Mouse (Mus musculus) midbrain, embryonic 12.5 days (tissue): Measurements from ENCODE around the gene Pik3r1. TPM values are rescaled to one million over a fixed set of nuclear protein-coding genes. Genes with fewer than 3 reads are reported as not detected.
A peak's percentile ranks its signal among the peaks of the same experiment; 100 is the strongest.

Experiments
- ATAC-seq: fragments of 200-750 bp; cut with Nextera tagmentation; 2 replicates; pipeline ENCODE4 v1.8.0; 2017; ENCODE audit warnings: low read depth, moderate TSS enrichment, moderate library complexity; ENCODE audit not compliant: low FRiP score
- H3K27ac ChIP-seq: fragments of 300-500 bp; sonication (generic); replicated peaks from 2 replicates; pipeline ENCODE4 v1.5.1; 2016; ENCODE audit warnings: mild to moderate bottlenecking
- H3K27me3 ChIP-seq: fragments of 300-500 bp; sonication (generic); 2 replicates; pipeline ENCODE4 v1.6.1; 2016; ENCODE audit warnings: mild to moderate bottlenecking
- H3K36me3 ChIP-seq: fragments of 300-500 bp; sonication (generic); 2 replicates; pipeline ENCODE4 v1.6.1; 2016
- H3K4me1 ChIP-seq: fragments of 300-500 bp; sonication (generic); 2 replicates; pipeline ENCODE4 v1.6.1; 2016
- H3K4me2 ChIP-seq: fragments of 300-500 bp; sonication (generic); replicated peaks from 2 replicates; pipeline ENCODE4 v1.6.1; 2016; ENCODE audit warnings: mild to moderate bottlenecking, moderate library complexity
- H3K4me3 ChIP-seq: fragments of 300-500 bp; sonication (generic); 2 replicates; pipeline ENCODE4 v1.5.1; 2016; ENCODE audit warnings: mild to moderate bottlenecking
- H3K9ac ChIP-seq: fragments of 300-500 bp; sonication (generic); replicated peaks from 2 replicates; pipeline ENCODE4 v1.6.1; 2016; ENCODE audit warnings: mild to moderate bottlenecking, moderate library complexity
- H3K9me3 ChIP-seq: fragments of 300-500 bp; sonication (generic); 2 replicates; pipeline ENCODE4 v1.6.1; 2016; ENCODE audit warnings: mild to moderate bottlenecking
- WGBS: fragments of 180-500 bp; shearing (Covaris S2); methylation state at CpG from one replicate; pipeline ENCODE4 v1.1.7; 2016; 5-methylcytosine and 5-hydroxymethylcytosine counted together
- polyA plus RNA-seq: library from polyadenylated mRNA; unstranded; fragments of >200 nt; fragmentation: Nextera tagmentation; extraction: Ambion mirVana; gene quantifications from 2 replicates; pipeline ENCODE4 v1.2.1, GENCODE M21; 2016

Gene Pik3r1
- polyA plus RNA-seq, 1 experiment from 2014 or later: 22.8 TPM

DNA sequence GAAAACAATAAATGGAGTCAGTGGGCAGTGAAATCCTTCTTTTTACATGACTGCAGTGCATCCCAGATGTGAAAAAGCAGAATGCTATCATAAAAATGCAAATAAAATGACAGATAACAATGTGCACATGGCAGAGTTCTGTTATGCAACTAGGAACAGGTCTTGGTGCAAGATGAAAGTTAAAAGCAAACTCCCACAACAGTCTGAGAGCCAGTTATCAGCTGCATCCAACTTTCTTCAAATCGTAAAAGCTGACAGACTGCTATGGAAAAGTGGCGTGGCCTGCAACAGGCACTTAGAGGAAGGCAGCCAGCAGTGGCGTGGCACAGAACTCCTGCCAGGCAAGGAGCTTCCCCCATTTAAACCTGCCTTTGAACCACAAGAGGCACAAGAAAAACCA is 2.0 kb downstream of the Pik3r1 start:
- no peak for ATAC-seq
- Histone ChIP-seq H3K4me3 (peak overlapping the region; percentile 69), H3K9ac (0 out of 2 replicates have a peak overlapping the region, but pooled peaks have one; percentile 84), H3K27ac (no peak overlapping the region), H3K9me3 (no peaks in the 10 kb centered on the region), H3K4me1 (peaks cover 26% of the 10 kb centered on the region), H3K4me2 (peak overlapping the region; percentile 68), H3K36me3 (no peaks in the 10 kb centered on the region), H3K27me3 (peaks cover 6% of the 10 kb centered on the region; the same call in 1 of the 2 replicates)
- WGBS: 46% methylated on average over 3 of the region's 3 CpGs

DNA sequence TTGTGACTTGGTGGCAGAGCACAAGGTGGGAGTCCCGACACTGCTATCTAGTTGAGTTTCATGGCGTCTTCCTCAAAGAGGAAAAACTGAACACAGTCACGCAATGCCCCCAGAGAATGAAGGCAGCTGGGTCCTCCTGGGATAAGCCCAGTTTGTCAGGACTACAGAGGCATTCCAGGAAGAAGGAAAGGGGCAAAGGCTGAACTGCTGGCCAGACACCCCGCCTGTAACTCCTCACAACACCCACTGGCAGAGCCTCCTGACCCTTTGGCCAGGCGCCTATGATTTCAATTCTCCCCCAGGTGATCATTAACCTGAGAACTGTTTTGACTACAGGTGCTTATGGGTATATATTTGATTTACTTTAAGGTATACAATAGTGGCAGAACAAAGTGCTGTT is 3.9 kb downstream of the Pik3r1 start:
- Histone ChIP-seq H3K4me3 (no peak overlapping the region), H3K36me3 (no peaks in the 10 kb centered on the region), H3K4me1 (peaks cover 41% of the 10 kb centered on the region), H3K9me3 (no peaks in the 10 kb centered on the region), H3K27ac (no peak overlapping the region), H3K9ac (no peak overlapping the region), H3K4me2 (no peak overlapping the region), H3K27me3 (peaks cover 6% of the 10 kb centered on the region; the same call in 1 of the 2 replicates)
- ATAC-seq: no peak
- WGBS: 68% methylated on average over 5 of the region's 5 CpGs

DNA sequence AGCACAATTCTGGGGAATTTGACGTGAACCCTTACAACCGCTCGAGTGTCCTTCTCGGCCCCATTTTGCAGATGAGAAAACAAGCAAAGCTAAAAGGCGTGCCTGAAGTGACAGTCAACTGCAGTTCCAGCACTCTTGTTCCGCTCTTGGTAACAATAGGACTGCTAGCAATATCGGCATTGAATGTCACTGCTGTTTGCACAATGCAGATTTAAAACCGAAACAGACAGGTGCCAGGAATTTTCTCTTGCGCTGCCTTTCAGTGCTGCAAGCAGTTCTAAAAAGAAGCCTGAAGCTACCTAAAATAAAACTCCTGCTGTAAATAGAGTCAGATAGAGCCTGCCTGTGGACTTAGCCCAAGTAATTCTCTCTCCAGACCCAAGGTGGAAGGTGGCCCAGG is 4.3 kb downstream of the Pik3r1 start:
- Histone ChIP-seq H3K27ac (no peak overlapping the region), H3K9me3 (no peaks in the 10 kb centered on the region), H3K4me1 (peaks cover 44% of the 10 kb centered on the region), H3K36me3 (no peaks in the 10 kb centered on the region), H3K9ac (no peak overlapping the region), H3K4me3 (no peak overlapping the region), H3K27me3 (peaks cover 6% of the 10 kb centered on the region; the same call in 1 of the 2 replicates), H3K4me2 (no peak overlapping the region)
- 76% methylated on average over 9 of the region's 9 CpGs for WGBS
- no peak for ATAC-seq

DNA sequence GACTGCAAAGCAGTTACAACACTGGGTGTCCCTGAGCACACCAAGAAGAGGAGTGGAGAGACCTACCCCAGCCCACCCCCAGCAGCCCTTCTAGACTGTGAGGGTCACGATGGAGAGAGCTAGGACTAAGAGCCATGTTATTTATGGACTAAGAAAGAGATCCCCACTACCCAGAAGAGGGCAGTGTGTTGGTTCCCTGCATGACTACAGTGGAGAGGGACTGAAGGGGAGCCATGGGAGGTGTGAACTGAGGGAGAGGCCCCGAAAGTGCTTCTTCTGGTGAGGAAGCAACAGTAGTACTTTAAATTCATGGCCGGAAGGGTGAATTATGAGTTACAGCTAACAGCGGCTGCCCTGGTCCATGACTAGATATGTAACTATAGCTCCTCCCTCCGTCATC is 4.9 kb downstream of the Pik3r1 start:
- Histone ChIP-seq H3K27me3 (peaks cover 6% of the 10 kb centered on the region; the same call in 1 of the 2 replicates), H3K36me3 (no peaks in the 10 kb centered on the region), H3K9me3 (no peaks in the 10 kb centered on the region), H3K9ac (no peak overlapping the region), H3K4me2 (no peak overlapping the region), H3K4me1 (peaks cover 47% of the 10 kb centered on the region), H3K4me3 (no peak overlapping the region), H3K27ac (no peak overlapping the region)
- ATAC-seq: no peak
- WGBS: 86% methylated on average over 5 of the region's 5 CpGs

DNA sequence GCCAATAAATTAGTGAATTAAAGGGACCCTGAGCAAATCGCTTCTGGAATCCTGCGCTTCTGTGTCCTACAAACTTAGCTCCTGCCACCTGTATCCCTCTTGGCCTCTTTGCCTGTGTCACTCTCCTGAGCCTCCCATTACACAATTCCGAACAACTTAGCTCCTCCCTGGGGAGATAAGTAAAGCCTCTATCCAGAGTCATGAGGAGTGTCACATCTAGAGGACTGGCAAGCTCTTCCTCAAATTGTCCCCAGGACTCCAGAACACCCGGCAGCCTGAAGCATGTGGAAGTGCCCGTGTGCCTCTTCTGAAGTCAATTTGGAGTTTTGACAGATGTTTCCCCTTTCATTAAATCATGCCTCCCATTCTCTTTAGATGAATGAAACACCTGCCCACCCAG is 6.4 kb downstream of the Pik3r1 start:
- no peak for ATAC-seq
- peaks cover 50% of the 10 kb centered on the region for H3K4me1 ChIP-seq

DNA sequence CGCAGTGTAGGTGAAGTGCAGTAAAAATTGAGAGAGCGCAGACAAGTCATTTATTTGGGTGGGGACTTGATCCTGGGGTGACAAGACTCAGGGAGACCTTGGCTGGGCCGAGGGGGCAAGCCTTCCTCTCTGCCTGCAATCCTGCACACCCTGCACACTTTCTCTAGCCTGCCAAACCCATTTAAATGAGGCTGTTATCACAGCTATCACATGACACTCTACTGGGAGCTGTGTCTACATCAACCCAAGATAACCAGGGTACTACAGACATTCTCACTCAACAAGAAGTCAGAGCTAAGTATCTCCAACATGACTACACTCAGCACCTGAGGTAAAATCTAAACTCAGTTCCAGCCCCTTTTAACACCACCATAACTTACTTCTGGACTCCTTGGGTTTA is 7.1 kb downstream of the Pik3r1 start:
- ATAC-seq: no peak
- H3K27ac ChIP-seq: no peak overlapping the region
- no peaks in the 10 kb centered on the region for H3K9me3 ChIP-seq
- H3K36me3 ChIP-seq: peaks cover 12% of the 10 kb centered on the region
- H3K4me1 ChIP-seq: peaks cover 44% of the 10 kb centered on the region
- no peak overlapping the region for H3K9ac ChIP-seq
- H3K27me3 ChIP-seq: peaks cover 6% of the 10 kb centered on the region; the same call in 1 of the 2 replicates
- no peak overlapping the region for H3K4me2 ChIP-seq
- 82% methylated on average over 3 of the region's 3 CpGs for WGBS
- no peak overlapping the region for H3K4me3 ChIP-seq

More for the DNA sequence above, 6.4 kb downstream of the Pik3r1 start:
- Histone ChIP-seq H3K4me3 (no peak overlapping the region), H3K27ac (no peak overlapping the region), H3K9ac (no peak overlapping the region), H3K27me3 (peaks cover 6% of the 10 kb centered on the region; the same call in 1 of the 2 replicates), H3K4me2 (no peak overlapping the region), H3K9me3 (no peaks in the 10 kb centered on the region), H3K36me3 (peaks cover 11% of the 10 kb centered on the region)
- 68% methylated on average over 5 of the region's 5 CpGs for WGBS

DNA sequence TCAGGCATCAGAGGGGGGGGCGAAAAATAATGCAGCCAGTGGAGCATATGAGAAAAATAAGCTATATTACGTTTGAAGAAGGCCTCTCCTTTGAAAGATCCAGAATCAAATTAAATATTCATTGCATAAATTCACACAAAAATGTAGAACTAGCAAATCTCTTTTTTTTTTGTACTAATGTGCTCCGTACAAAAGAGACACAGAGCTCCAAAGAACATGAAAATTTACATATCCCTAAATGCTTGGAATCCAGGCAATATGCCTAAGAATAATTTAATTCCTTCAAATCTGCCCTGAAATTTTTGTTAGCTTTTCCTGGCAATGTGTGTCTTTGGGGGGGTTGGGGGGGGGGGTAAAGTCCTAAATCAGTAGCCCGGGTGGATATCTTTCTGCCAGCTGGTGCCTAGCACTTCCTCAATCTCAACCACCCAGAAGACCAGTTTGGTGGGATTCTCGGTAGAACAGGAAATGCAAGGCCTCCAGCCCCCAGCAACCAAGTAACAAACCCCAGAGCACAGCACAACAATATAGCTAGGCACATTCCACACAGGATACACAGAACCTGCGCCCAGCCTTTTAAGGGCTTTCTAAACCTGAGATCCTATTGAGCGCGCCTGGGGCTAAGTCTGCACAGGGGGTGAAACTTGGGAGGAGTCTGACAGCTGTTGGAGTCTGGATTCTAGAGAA is 7.9 kb downstream of the Pik3r1 start:
- Histone ChIP-seq H3K27ac (no peak overlapping the region), H3K4me2 (0 out of 2 replicates have a peak overlapping the region, but pooled peaks have one; percentile 19), H3K4me3 (no peak overlapping the region), H3K27me3 (peaks cover 6% of the 10 kb centered on the region; the same call in 1 of the 2 replicates), H3K4me1 (peaks cover 40% of the 10 kb centered on the region), H3K9me3 (no peaks in the 10 kb centered on the region), H3K36me3 (peaks cover 16% of the 10 kb centered on the region), H3K9ac (no peak overlapping the region)
- 31% methylated on average over 8 of the region's 8 CpGs for WGBS
- ATAC-seq: peak; percentile 32; the same call in 1 of the 2 replicates

DNA sequence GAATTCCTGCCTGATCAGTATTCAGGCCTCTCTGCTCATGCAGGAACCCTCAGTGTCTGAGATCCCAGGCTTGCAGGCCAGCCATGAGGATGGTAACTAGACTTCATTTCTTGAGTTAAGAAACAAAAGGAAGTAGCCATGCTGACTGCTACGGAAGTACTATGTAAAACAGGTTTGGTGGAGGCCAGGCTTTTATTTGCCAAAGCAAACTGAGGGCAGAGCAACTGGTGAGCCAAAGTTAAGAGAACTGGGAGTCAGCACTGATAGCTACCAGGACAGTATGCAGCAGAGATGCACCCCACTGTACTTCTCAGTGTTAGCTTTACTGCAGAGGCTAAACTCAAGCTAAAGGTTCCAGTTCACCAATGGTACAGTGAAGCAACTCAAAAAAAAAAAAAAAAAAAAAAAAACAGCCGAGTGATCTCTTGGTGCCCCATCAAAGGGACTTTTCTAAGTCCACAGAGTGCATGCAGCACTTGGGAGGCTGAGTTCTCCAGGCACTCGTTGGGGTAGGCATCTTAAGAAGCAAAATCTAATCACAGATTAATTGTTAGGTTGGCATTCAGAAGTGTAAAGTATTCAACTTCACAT is 8.6 kb downstream of the Pik3r1 start:
- peaks cover 6% of the 10 kb centered on the region; the same call in 1 of the 2 replicates for H3K27me3 ChIP-seq
- no peak overlapping the region for H3K9ac ChIP-seq
- ATAC-seq: no peak
- WGBS: 18% methylated on average over 3 of the region's 3 CpGs
- H3K27ac ChIP-seq: no peak overlapping the region; the same call in 1 of the 2 replicates
- peaks cover 40% of the 10 kb centered on the region for H3K4me1 ChIP-seq
- H3K9me3 ChIP-seq: no peaks in the 10 kb centered on the region
- H3K4me2 ChIP-seq: 0 out of 2 replicates have a peak overlapping the region, but pooled peaks have one; percentile 19
- H3K4me3 ChIP-seq: no peak overlapping the region
- peaks cover 16% of the 10 kb centered on the region for H3K36me3 ChIP-seq

DNA sequence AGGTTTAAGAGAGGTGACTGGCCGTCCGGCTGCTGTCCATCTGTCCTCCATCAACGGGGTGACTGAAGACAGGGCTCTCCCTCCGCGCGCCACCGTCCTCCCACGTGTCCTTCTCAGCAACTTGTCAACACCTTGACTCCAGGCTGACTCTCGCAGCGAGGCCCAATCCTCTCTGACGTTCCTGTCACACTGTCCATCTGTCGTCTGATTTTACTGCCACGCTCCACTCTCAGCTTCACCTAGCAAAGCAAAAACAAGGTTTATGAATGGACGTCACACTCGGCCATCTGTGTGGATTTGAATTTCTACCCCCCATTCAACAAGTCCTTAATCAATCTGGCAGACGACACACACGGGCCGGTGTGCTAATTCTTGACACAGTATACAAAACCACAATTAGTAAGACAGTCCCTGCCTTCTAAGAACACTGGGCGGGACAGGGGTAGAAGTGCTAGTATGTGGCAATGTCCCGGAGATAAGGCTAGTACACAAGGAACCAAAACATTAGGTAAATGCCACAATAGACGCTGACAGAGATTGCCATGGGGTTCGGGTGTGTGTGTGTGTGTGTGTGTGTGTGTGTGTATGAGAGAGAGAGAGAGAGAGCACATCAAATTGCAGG is 10.1 kb downstream of the Pik3r1 start:
- 79% methylated on average over 22 of the region's 22 CpGs for WGBS
- Histone ChIP-seq H3K27me3 (peaks cover 6% of the 10 kb centered on the region; the same call in 1 of the 2 replicates), H3K4me2 (no peak overlapping the region), H3K9me3 (no peaks in the 10 kb centered on the region), H3K4me1 (peaks cover 36% of the 10 kb centered on the region), H3K9ac (no peak overlapping the region), H3K36me3 (peaks cover 16% of the 10 kb centered on the region), H3K27ac (no peak overlapping the region), H3K4me3 (no peak overlapping the region)
- no peak for ATAC-seq

DNA sequence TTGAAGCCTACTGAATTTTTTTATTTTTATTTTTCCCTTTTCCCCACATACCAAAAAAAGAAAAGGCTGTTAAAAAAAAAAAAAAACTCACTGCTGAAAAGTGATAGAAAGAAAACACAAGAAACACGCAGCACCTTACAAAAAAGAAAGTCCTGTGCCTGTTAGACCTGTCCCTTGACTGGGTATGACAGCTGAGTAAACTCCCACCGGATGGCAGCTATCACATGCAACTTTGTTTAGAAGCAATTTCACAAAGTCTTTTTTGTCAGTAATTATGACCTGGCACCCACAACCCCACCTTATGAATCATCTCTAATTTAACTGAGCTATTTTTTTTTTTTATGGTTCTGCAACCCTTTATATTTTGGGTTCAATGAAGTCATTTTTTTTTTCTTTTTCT is 12.8 kb downstream of the Pik3r1 start:
- Histone ChIP-seq H3K4me2 (no peak overlapping the region), H3K9ac (no peak overlapping the region), H3K9me3 (no peaks in the 10 kb centered on the region), H3K4me1 (peaks cover 25% of the 10 kb centered on the region), H3K27ac (no peak overlapping the region), H3K27me3 (no peaks in the 10 kb centered on the region), H3K36me3 (peaks cover 16% of the 10 kb centered on the region), H3K4me3 (no peak overlapping the region)
- no peak for ATAC-seq
- WGBS: 81% methylated on average over 2 of the region's 2 CpGs

DNA sequence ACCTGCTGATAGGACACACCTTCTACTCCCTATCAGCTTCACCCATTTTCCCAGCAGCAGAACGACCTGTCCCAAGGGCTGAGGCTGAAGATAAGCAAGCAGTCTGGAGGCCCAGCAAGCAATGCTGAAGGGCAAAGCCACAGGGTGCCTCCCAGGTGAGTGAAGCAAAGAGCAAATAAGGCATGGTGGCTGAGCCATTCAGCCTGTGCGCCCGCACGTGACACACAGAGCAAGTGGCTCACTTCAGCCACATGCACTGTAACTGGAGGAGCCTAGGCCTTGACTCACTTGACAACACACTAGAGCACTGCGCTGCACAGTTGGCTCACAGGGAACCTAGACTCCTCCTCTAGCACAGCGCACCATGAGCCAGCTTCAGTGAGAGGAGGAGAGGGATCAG is 14.4 kb downstream of the Pik3r1 start:
- peaks cover 12% of the 10 kb centered on the region for H3K4me1 ChIP-seq
- no peaks in the 10 kb centered on the region for H3K9me3 ChIP-seq
- peaks cover 16% of the 10 kb centered on the region for H3K36me3 ChIP-seq
- H3K27me3 ChIP-seq: no peaks in the 10 kb centered on the region
- H3K27ac ChIP-seq: no peak overlapping the region
- H3K4me3 ChIP-seq: no peak overlapping the region
- 88% methylated on average over 6 of the region's 6 CpGs for whole genome bisulfite sequencing
- H3K4me2 ChIP-seq: no peak overlapping the region
- no peak for ATAC-seq
- H3K9ac ChIP-seq: no peak overlapping the region

DNA sequence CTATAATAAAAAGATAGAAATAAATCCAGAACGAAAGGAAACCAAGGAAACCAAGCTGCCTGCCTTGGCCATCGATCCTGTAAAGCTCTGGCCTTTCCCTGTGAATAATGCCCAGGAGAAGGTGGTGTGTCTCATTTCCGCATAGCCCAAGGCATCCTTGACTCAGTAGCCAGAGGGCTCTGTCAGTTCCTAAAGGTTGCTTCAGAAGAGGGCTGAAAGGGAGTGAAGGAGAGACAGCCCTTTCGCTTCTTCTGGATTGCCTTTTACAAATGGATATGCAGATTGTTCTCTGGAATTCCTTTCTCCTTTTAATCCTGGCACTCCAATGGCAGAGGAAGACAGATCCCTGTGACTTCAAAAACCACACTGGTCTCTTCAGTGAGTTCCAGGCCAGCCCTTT is 16.2 kb downstream of the Pik3r1 start:
- Histone ChIP-seq H3K4me3 (no peak overlapping the region), H3K9ac (no peak overlapping the region), H3K36me3 (peaks cover 7% of the 10 kb centered on the region; the same call in 1 of the 2 replicates), H3K27me3 (no peaks in the 10 kb centered on the region), H3K9me3 (no peaks in the 10 kb centered on the region), H3K27ac (no peak overlapping the region), H3K4me1 (peaks cover 4% of the 10 kb centered on the region; the same call in 1 of the 2 replicates), H3K4me2 (no peak overlapping the region)
- no peak for ATAC-seq
- 55% methylated on average over 4 of the region's 4 CpGs for WGBS
